Mouse (Mus musculus) retina, postnatal 1 day (tissue): Measurements from ENCODE around the gene Plin5.
"Not testable (repeated sequence)": the region's sequence is repeated elsewhere in the genome, so short reads cannot be mapped to it uniquely, and the experiment has no call there.

Source experiments
- DNase-seq: peaks from one replicate; pipeline ENCODE4 v3.0.0-alpha.2; 2012

The Plin5 gene

DNA sequence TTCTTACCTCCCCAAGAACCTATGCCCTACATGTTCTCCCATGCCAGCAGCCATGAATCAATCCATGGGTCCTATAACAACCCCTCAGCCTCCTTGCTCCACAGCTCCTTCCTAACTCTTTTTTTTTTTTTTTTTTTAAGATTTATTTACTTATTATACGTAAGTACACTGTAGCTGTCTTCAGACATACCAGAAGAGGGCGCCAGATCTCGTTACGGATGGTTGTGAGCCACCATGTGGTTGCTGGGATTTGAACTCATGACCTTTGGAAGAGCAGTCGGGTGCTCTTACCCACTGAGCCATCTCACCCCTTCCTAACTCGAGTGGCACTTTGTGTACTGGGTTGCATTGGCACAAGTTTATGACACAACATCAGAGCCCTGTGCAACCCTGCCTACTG, 51.7 kb downstream of the Plin5 start:
- DNase-seq: not testable (repeated sequence)

DNA sequence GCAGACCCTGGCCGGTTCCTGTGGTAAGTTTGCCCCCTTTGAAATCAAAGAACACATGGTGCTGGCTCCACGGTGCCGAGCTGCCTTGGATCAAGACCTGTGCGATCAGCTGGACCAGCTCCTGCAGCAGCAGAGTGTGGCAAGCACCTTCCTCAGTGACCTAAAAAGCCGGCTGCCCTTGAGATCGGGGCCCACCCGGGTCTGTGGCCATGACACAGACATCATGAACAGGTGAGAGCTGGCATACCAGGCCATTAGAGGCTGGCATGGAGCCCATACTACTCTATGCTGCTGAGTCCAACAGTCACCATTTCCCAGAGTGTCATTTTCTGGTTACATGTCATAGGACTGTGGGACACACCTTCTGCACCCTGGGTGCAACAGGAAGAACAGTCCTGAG, 55.3 kb downstream of the Plin5 start:
- DNase-seq: no peak
